Mouse (Mus musculus): Measurements from ENCODE around the gene Wnk4.

The Wnk4 gene

GRCm38 (mm10) chr11:101277381-101278222, 17.2 kb downstream of the Wnk4 start:
- no peak for DNase-seq

- DNase-seq: peak; percentile 89
These were observed 18.1 kb downstream of the Wnk4 start, which contains the start of the genes Cntd1 and Coa3 for GRCm38 (mm10) chr11:101278223-101279192. Gene Cntd1 (plus strand): TSS chr11:101279012. Gene Coa3 (minus strand): TSS chr11:101279114.

- no peak for DNase-seq
These were observed 18.8 kb downstream of the Wnk4 start for GRCm38 (mm10) chr11:101279193-101279569.

GRCm38 (mm10) chr11:101280837-101281236, 20.5 kb downstream of the Wnk4 start:
- no peak for DNase-seq

- no peak for DNase-seq
These were observed 22.5 kb downstream of the Wnk4 start for GRCm38 (mm10) chr11:101282896-101283295.

GRCm38 (mm10) chr11:101283805-101284204, 23.4 kb downstream of the Wnk4 start:
- DNase-seq: no peak

- peak; percentile 48 for DNase-seq
These were observed 26.9 kb downstream of the Wnk4 start for GRCm38 (mm10) chr11:101287306-101287705.

GRCm38 (mm10) chr11:101291231-101291630, 30.9 kb downstream of the Wnk4 start:
- no peak for DNase-seq

GRCm38 (mm10) chr11:101295191-101295590, 34.8 kb downstream of the Wnk4 start:
- DNase-seq: no peak

GRCm38 (mm10) chr11:101300881-101301280, 40.5 kb downstream of the Wnk4 start:
- no peak for DNase-seq

GRCm38 (mm10) chr11:101301299-101302003, 41.1 kb downstream of the Wnk4 start:
- DNase-seq: no peak

- DNase-seq: peak; percentile 96
These were observed 41.8 kb downstream of the Wnk4 start, which contains the start of gene Becn1 for GRCm38 (mm10) chr11:101302004-101302798. Gene Becn1 (minus strand): TSS chr11:101302286.

GRCm38 (mm10) chr11:101307744-101308143, 47.4 kb downstream of the Wnk4 start:
- no peak for DNase-seq

- no peak for DNase-seq
These were observed 50.7 kb downstream of the Wnk4 start for GRCm38 (mm10) chr11:101311083-101311482.

GRCm38 (mm10) chr11:101312150-101312549, 51.8 kb downstream of the Wnk4 start:
- DNase-seq: no peak

- DNase-seq: no peak
These were observed 54.2 kb downstream of the Wnk4 start for GRCm38 (mm10) chr11:101314567-101314966.

- no peak for DNase-seq
These were observed 54.8 kb downstream of the Wnk4 start for GRCm38 (mm10) chr11:101315082-101315650.

GRCm38 (mm10) chr11:101315665-101316500, 55.5 kb downstream of the Wnk4 start, which contains the start of gene Psme3:
Gene Psme3 (plus strand): TSS chr11:101316213.
- peak; percentile 94 for DNase-seq

- DNase-seq: peak; percentile 20
These were observed 56.1 kb downstream of the Wnk4 start for GRCm38 (mm10) chr11:101316501-101316917.

- DNase-seq: peak; percentile 68
These were observed 63.2 kb downstream of the Wnk4 start for GRCm38 (mm10) chr11:101323609-101324008.

All from layer of hippocampus, adult 9-11 months (tissue).